Mouse (Mus musculus): ENCODE measurements around the gene Nin. TPM values are rescaled to one million over a fixed set of nuclear protein-coding genes. Genes with fewer than 3 reads are reported as not detected.

Gene Nin
- polyA plus RNA-seq, 1 experiment from 2014 or later: 26.1 TPM

Other genes with a start within 250 kb of the Nin start
- 7.3 and 7.5 TPM in 2 replicates for gene Atl1, start 221.1 kb downstream of the Nin start, polyA plus RNA-seq (2014; fragmentation: Nextera tagmentation; extraction: Ambion mirVana)
- 37.4 and 41.5 TPM in 2 replicates for gene Map4k5, start 220.5 kb downstream of the Nin start, polyA plus RNA-seq (2014; fragmentation: Nextera tagmentation; extraction: Ambion mirVana)
- gene Sav1, start 126.7 kb downstream of the Nin start, polyA plus RNA-seq (2014; fragmentation: Nextera tagmentation; extraction: Ambion mirVana): 3.2 and 4.4 TPM in 2 replicates
- 0.29 and 0.33 TPM in 2 replicates for gene Abhd12b, start 40.4 kb upstream of the Nin start, polyA plus RNA-seq (2014; fragmentation: Nextera tagmentation; extraction: Ambion mirVana)
- gene Pygl, start 117.8 kb upstream of the Nin start, polyA plus RNA-seq (2014; fragmentation: Nextera tagmentation; extraction: Ambion mirVana): 37.5 and 41.4 TPM in 2 replicates
- 2.4 and 2.6 TPM in 2 replicates for gene Trim9, start 233.9 kb upstream of the Nin start, polyA plus RNA-seq (2014; fragmentation: Nextera tagmentation; extraction: Ambion mirVana)